Mouse (Mus musculus) erythroblast, embryonic 14.5 days (primary cell): ENCODE data around the gene Fbxw2. TPM values are rescaled to one million over a fixed set of nuclear protein-coding genes. Genes with fewer than 3 reads are reported as not detected.
"Not testable (repeated sequence)": the region's sequence is repeated elsewhere in the genome, so short reads cannot be mapped to it uniquely, and the experiment has no call there.

Experiments
- H3K27me3 ChIP-seq: 2 replicates; pipeline ENCODE4 v1.6.1; 2012; ENCODE audit warnings: inconsistent platforms; ENCODE audit not compliant: control insufficient read depth
- H3K36me3 ChIP-seq: 2 replicates; pipeline ENCODE4 v1.6.1; 2012; ENCODE audit warnings: mild to moderate bottlenecking, inconsistent platforms; ENCODE audit not compliant: control insufficient read depth
- H3K4me1 ChIP-seq: 2 replicates; pipeline ENCODE4 v1.6.1; 2012; ENCODE audit warnings: inconsistent platforms; ENCODE audit not compliant: control insufficient read depth
- H3K4me3 ChIP-seq: replicated peaks from 2 replicates; pipeline ENCODE3; 2012; ENCODE audit warnings: moderate library complexity, mild to moderate bottlenecking, inconsistent platforms
- H3K9me3 ChIP-seq: 2 replicates; pipeline ENCODE4 v1.6.1; 2012; ENCODE audit warnings: low read length, inconsistent platforms, mixed read lengths; ENCODE audit not compliant: control insufficient read depth
- GATA1 ChIP-seq: IDR thresholded peaks from 2 replicates; pipeline ENCODE4 v1.6.1; 2012; ENCODE audit warnings: low read length, inconsistent platforms, mixed read lengths
- TAL1 ChIP-seq: IDR thresholded peaks from 3 replicates; pipeline ENCODE4 v1.6.1; 2012; ENCODE audit warnings: low read length, inconsistent platforms, mixed read lengths
- polyA plus RNA-seq: library from polyadenylated mRNA; stranded (reverse); fragments of >175 nt; gene quantifications from 2 replicates; pipeline ENCODE4 v1.2.3, GENCODE M21; 2012

Gene Fbxw2
- polyA plus RNA-seq, 1 experiment = 5.1 TPM

DNA sequence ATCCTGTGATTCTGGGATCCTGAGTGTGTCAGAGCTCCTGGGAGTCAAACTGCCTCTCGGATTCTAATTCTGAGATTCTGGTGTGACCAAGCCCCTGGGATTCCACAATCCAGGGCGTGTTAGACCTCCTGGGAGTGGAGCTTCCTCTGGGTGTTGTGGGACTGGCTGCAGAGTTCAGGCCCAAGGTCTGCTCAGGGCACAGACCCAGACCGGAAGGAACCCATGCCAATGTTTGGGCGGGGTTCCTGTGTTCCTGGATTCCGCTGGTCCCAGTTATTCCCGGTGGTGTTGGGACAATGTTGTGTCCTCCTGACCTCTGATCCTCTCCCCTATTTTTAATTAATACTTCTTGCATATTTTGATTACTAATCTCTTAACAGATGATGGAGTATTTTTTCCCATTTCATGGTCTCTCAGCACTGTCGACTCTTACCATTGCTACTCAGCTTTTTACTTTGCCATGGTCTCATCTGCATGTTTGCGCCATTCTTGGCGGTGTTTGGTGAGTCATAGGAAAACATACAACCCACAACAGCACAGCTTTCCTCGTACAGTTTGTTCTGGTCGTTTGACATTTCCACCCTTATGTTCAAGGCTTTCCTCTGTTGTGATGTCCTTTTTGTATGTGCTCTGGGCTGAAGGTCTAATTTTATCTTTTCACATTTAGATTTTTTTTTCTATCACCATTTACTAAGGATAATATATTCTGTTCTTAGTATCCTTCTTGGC lies 17.3 kb upstream of the Fbxw2 start:
- H3K27me3 ChIP-seq = no peaks in the 10 kb centered on the region; the same call in 1 of the 2 replicates
- H3K4me1 ChIP-seq = no peaks in the 10 kb centered on the region
- H3K9me3 ChIP-seq = no peaks in the 10 kb centered on the region; the same call in 1 of the 2 replicates
- H3K36me3 ChIP-seq = peaks cover 2% of the 10 kb centered on the region
- no peak for TF ChIP-seq TAL1
- TF ChIP-seq GATA1 = no peak
- H3K4me3 ChIP-seq = no peak overlapping the region

DNA sequence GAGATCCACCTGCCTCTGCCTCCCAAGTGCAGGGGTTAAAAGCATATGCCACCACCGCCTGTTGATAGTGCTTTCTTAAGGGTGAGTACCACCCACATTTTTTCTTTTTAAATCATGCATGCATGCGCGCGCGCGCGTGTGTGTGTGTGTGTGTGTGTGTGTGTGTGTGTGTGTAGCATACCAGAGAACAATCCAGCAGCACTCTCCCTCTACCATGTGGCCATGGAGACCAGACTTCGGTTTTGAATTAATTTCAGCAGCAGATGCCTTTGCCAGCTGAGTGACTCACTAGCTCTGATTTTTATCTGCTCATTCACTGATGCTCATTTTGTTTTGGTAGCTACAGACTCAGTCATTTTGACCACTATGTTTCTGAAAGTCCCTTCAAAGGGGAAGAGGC lies 15.6 kb upstream of the Fbxw2 start:
- Histone ChIP-seq H3K27me3 (no peaks in the 10 kb centered on the region; the same call in none of the 2 replicates), H3K4me1 (no peaks in the 10 kb centered on the region), H3K36me3 (no peaks in the 10 kb centered on the region), H3K9me3 (no peaks in the 10 kb centered on the region), H3K4me3 (no peak overlapping the region)
- TF ChIP-seq TAL1 (no peak), GATA1 (no peak)

DNA sequence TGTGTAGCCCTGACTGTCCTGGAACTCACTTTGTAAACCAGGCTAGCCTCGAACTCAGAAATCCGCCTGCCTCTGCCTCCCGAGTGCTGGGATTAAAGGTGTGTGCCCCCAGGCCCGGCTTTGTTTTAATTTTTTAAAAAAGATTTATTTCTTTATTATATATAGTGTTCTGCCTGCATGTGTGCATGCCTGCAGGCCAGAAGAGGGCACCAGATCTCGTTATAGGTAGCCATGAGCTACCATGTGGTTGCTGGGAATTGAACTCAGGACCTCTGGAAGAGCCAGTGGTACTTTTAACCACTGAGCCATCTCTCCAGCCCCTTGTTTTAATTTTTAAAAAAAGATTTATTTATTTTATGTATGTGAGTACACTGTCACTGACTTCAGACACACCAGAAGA lies 14.0 kb upstream of the Fbxw2 start:
- H3K36me3 ChIP-seq, H3K4me1 ChIP-seq, H3K27me3 ChIP-seq, H3K9me3 ChIP-seq, H3K4me3 ChIP-seq: not testable (repeated sequence)

DNA sequence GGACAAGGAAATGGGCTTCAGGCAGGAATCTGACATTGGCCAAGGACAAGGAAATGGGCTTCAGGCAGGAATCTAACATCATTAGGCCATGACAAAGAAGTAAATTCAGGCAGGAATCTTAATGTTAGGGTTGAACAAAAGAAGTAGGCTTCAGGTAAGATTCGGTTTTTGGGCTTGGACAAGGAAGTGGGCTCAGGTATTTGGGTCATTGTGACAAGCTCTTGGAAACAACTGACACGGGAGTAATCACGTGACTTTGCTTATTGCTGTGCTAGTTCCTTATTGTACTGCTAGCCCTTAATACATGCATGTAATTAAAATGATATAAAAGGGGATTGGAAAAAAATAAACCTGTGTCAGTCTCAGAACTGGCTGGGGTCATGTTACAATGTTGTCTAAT lies 9.6 kb upstream of the Fbxw2 start:
- H3K9me3 ChIP-seq = no peaks in the 10 kb centered on the region

DNA sequence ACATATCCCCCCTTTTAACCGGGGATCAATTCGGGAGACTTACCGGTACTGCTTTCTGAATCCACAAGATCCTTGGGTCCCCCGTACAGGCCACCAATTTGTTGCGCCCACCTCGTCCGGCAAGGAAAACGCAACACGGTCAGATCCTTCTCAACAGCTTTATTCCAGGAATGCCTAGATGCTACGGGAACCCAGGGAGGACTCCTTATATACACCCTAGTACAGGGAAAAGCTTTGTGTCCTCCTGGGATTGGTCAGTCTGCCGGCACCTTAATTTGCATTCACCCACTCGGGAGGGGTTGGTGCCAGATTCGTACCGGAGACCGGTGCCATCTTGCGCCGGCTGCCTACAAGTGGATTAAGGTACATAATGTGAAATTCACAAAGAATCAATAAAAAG lies 7.5 kb upstream of the Fbxw2 start:
- TF ChIP-seq TAL1 (no peak), GATA1 (no peak)
- Histone ChIP-seq H3K4me3 (no peak overlapping the region), H3K4me1 (no peaks in the 10 kb centered on the region), H3K36me3 (no peaks in the 10 kb centered on the region; the same call in 1 of the 2 replicates), H3K9me3 (peaks cover 17% of the 10 kb centered on the region), H3K27me3 (peaks cover 14% of the 10 kb centered on the region)

More for the DNA sequence above, 9.6 kb upstream of the Fbxw2 start:
- Histone ChIP-seq H3K4me3 (no peak overlapping the region), H3K4me1 (no peaks in the 10 kb centered on the region), H3K27me3 (peaks cover 11% of the 10 kb centered on the region), H3K36me3 (no peaks in the 10 kb centered on the region)
- no peak for TF ChIP-seq TAL1
- no peak for TF ChIP-seq GATA1

DNA sequence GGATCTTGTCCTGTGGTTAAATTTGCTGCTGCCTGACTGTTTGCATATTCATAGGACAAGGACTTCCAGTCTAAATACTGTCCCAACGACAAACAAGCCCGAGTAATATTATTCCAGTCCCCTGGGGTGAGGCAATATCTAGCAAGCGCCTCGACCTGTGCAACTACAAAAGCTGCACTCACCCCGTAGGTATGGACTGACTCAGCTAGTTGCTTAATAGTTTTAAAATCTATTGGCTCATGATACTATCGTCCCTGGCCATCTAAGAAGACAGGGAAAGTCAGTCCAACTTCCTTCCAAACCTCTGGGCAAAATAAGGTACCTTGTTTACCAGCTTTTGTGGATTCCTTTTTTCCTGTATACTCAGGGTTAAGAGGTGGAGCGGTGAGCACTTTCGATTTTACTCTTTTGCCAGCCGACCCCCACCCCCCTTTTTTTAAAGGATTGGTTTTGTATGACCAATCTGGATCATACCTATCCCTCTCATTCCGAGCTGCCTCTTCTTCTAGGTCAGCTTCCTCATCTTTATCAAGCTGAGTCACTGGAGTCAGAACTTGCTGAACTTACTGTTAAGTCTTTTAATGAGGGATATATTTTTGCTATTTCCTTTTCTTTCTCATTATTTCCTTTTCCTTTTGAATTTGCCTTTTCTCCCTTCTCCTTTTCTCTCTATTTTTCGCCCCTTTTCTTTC lies 6.8 kb upstream of the Fbxw2 start, which contains the start of gene Gm34653:
Gene Gm34653 (plus strand): TSS at position 242 of the 692 bp plus-strand sequence.
- Histone ChIP-seq H3K9me3 (peaks cover 17% of the 10 kb centered on the region), H3K27me3 (peaks cover 14% of the 10 kb centered on the region)
- not testable (repeated sequence) for H3K4me3 ChIP-seq, H3K4me1 ChIP-seq, H3K36me3 ChIP-seq

DNA sequence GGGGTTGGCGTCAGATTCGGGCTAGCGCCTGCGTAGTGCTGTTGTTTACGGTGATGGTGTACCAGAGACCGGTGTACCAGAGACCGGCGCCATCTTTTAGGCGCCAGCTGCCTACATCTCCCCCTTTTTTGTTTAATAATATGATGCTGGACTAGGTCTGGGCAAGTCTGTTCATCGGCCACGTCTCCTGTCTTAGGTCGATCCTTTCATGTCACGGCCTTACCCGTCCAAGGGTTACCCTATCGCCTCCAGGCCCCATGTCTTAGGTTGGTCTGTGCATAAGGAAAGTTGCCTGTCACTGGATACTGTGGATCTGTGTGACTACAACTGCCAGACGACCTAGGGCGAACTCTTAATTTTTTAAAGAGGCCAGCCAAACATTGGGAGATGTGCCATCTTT lies 4.0 kb upstream of the Fbxw2 start:
- not testable (repeated sequence) for H3K36me3 ChIP-seq, H3K4me3 ChIP-seq, H3K27me3 ChIP-seq
- H3K4me1 ChIP-seq = peaks cover 17% of the 10 kb centered on the region
- peaks cover 17% of the 10 kb centered on the region for H3K9me3 ChIP-seq

DNA sequence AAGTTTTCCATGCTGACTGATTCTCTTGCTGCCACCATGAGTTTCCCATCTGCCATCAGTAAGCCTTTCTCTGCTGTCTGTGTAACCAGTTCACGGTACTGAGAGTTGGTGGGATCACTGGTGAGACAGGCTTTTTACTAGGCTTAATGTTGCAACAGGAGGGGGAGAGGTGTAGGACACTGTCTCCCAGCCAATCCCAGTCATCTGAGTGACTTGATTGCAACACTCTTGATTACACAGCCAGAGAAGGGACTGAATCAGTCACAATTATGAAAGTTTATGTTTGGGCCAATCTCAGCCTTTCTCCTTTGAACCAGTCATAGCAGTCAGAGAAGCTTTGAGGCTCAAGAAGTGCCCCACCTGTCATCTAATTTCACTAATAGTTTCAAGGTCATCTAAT lies 1.9 kb upstream of the Fbxw2 start:
- no peak for TF ChIP-seq TAL1
- no peak overlapping the region for H3K4me3 ChIP-seq
- peaks cover 3% of the 10 kb centered on the region for H3K27me3 ChIP-seq
- peaks cover 38% of the 10 kb centered on the region for H3K4me1 ChIP-seq
- peaks cover 17% of the 10 kb centered on the region for H3K9me3 ChIP-seq
- peaks cover 18% of the 10 kb centered on the region for H3K36me3 ChIP-seq

DNA sequence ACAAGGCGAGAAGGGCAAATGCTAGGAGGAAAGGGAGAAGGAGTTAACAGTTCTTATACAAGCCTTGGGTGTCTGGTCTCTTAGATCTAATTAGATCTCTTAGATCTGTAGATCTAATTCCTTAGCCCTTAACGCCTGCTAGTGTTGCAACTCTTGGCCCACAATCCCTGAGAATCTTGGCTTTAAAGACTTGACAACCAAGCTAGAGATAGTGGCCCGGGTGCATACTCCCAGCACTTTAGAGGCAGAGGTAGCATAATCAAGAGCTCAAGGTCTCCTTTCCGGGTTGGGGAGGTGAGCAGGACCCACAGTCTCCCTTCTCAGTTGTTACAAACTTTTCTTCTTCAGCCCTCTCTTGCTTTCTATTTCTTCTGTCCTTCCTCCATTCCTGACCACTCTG lies 1.5 kb upstream of the Fbxw2 start:
- Histone ChIP-seq H3K4me3 (no peak overlapping the region), H3K36me3 (peaks cover 21% of the 10 kb centered on the region), H3K9me3 (peaks cover 17% of the 10 kb centered on the region), H3K27me3 (peaks cover 3% of the 10 kb centered on the region), H3K4me1 (peaks cover 42% of the 10 kb centered on the region)
- no peak for TF ChIP-seq GATA1
- TF ChIP-seq TAL1 = no peak
